Mouse (Mus musculus): ENCODE data around the gene Mapt. TPM values are rescaled to one million over a fixed set of nuclear protein-coding genes. Genes with fewer than 3 reads are reported as not detected.
"Not testable (repeated sequence)": the region's sequence is repeated elsewhere in the genome, so short reads cannot be mapped to it uniquely, and the experiment has no call there.

The Mapt gene
- polyA plus RNA-seq, 1 experiment: 8.0 TPM

- Histone ChIP-seq H3ac (ENCODE audit: control insufficient read depth, insufficient read length) (no peak overlapping the region), H3K79me2 (ENCODE audit: control insufficient read depth, insufficient read depth) (no peaks in the 10 kb centered on the region), H3K4me3 (no peak overlapping the region), H3K4me2 (ENCODE audit: low read depth) (no peak overlapping the region), H3K36me3 (ENCODE audit: control insufficient read depth, insufficient read depth) (no peaks in the 10 kb centered on the region), H3K27me3 (ENCODE audit: control insufficient read depth, insufficient read depth, insufficient read length) (no peaks in the 10 kb centered on the region)
- TF ChIP-seq E2F4 (IDR thresholded peaks at IDR 0.05; ENCODE audit: insufficient read depth) (no peak), TCF12 (IDR thresholded peaks at IDR 0.05; ENCODE audit: insufficient read depth, poor library complexity, severe bottlenecking) (no peak), POLR2A (IDR thresholded peaks at IDR 0.05; ENCODE audit: insufficient read length, low read depth) (no peak), REST (IDR thresholded peaks at IDR 0.05; ENCODE audit: insufficient read depth, insufficient read length) (no peak), CEBPB (IDR thresholded peaks at IDR 0.05; ENCODE audit: insufficient read depth, poor library complexity, severe bottlenecking) (no peak), SRF (IDR thresholded peaks at IDR 0.05; ENCODE audit: control insufficient read depth, insufficient read length, low read depth) (no peak), MYOG (IDR thresholded peaks at IDR 0.05; ENCODE audit: control insufficient read depth in 1 of 3, insufficient read depth in 1 of 3, insufficient read length in 2 of 3, low read depth in 2 of 3) (no peak), POLR2AphosphoS2 (IDR thresholded peaks at IDR 0.05; ENCODE audit: insufficient read length, low read depth) (no peak), MYOD1 (IDR thresholded peaks at IDR 0.05; ENCODE audit: control insufficient read depth in 1 of 3, insufficient read length in 2 of 3, low read depth in 2 of 3) (no peak), MAX (IDR thresholded peaks at IDR 0.05; ENCODE audit: low read depth) (no peak), USF1 (IDR thresholded peaks at IDR 0.05; ENCODE audit: low read depth) (no peak), TCF3 (IDR thresholded peaks at IDR 0.05; ENCODE audit: insufficient read length, low read depth) (no peak)
Observed at GRCm38 (mm10) chr11:104235881-104236280, 4.7 kb downstream of the Mapt start.

- Histone ChIP-seq H3K36me3 (ENCODE audit: control insufficient read depth, insufficient read depth) (no peaks in the 10 kb centered on the region), H3K27me3 (ENCODE audit: control insufficient read depth, insufficient read depth, insufficient read length) (no peaks in the 10 kb centered on the region), H3K4me2 (ENCODE audit: low read depth) (no peak overlapping the region), H3ac (ENCODE audit: control insufficient read depth, insufficient read length) (no peak overlapping the region), H3K79me2 (ENCODE audit: control insufficient read depth, insufficient read depth) (no peaks in the 10 kb centered on the region), H3K4me3 (no peak overlapping the region)
- TF ChIP-seq MYOG (IDR thresholded peaks at IDR 0.05; ENCODE audit: control insufficient read depth in 1 of 3, insufficient read depth in 1 of 3, insufficient read length in 2 of 3, low read depth in 2 of 3) (peak in 1 of 3 experiments; percentile 23), POLR2A (IDR thresholded peaks at IDR 0.05; ENCODE audit: insufficient read length, low read depth) (no peak), MYOD1 (IDR thresholded peaks at IDR 0.05; ENCODE audit: control insufficient read depth in 1 of 3, insufficient read length in 2 of 3, low read depth in 2 of 3) (peak in 1 of 3 experiments; percentile 13)
Observed at GRCm38 (mm10) chr11:104237226-104237625, 6.0 kb downstream of the Mapt start.

- H3K4me3 ChIP-seq: no peak overlapping the region
- TF ChIP-seq TCF3 (IDR thresholded peaks at IDR 0.05; ENCODE audit: insufficient read length, low read depth) (no peak), CEBPB (IDR thresholded peaks at IDR 0.05; ENCODE audit: insufficient read depth, poor library complexity, severe bottlenecking) (no peak), POLR2A (IDR thresholded peaks at IDR 0.05; ENCODE audit: insufficient read length, low read depth) (no peak), USF1 (IDR thresholded peaks at IDR 0.05; ENCODE audit: low read depth) (no peak), SRF (IDR thresholded peaks at IDR 0.05; ENCODE audit: control insufficient read depth, insufficient read length, low read depth) (no peak), MYOD1 (IDR thresholded peaks at IDR 0.05; ENCODE audit: control insufficient read depth in 1 of 3, insufficient read length in 2 of 3, low read depth in 2 of 3) (no peak), TCF12 (IDR thresholded peaks at IDR 0.05; ENCODE audit: insufficient read depth, poor library complexity, severe bottlenecking) (no peak), REST (IDR thresholded peaks at IDR 0.05; ENCODE audit: insufficient read depth, insufficient read length) (no peak)
- no peak overlapping the region for H3K4me2 ChIP-seq (ENCODE audit: low read depth)
- no peak overlapping the region for H3ac ChIP-seq (ENCODE audit: control insufficient read depth, insufficient read length)
- no peaks in the 10 kb centered on the region for H3K36me3 ChIP-seq (ENCODE audit: control insufficient read depth, insufficient read depth)
- H3K79me2 ChIP-seq (ENCODE audit: control insufficient read depth, insufficient read depth): no peaks in the 10 kb centered on the region
- H3K27me3 ChIP-seq (ENCODE audit: control insufficient read depth, insufficient read depth, insufficient read length): no peaks in the 10 kb centered on the region
Observed at GRCm38 (mm10) chr11:104237958-104238747, 7.0 kb downstream of the Mapt start.

GRCm38 (mm10) chr11:104245478-104245877 is 14.3 kb downstream of the Mapt start:
- not testable (repeated sequence) for H3ac ChIP-seq (ENCODE audit: control insufficient read depth, insufficient read length); H3K27me3 ChIP-seq (ENCODE audit: control insufficient read depth, insufficient read depth, insufficient read length); H3K79me2 ChIP-seq (ENCODE audit: control insufficient read depth, insufficient read depth); H3K36me3 ChIP-seq (ENCODE audit: control insufficient read depth, insufficient read depth); H3K4me3 ChIP-seq; H3K4me2 ChIP-seq (ENCODE audit: low read depth)

- Histone ChIP-seq H3K4me2 (ENCODE audit: low read depth) (peak overlapping the region; percentile 73), H3K36me3 (ENCODE audit: control insufficient read depth, insufficient read depth) (no peaks in the 10 kb centered on the region)
Observed at GRCm38 (mm10) chr11:104246171-104246694, 15.0 kb downstream of the Mapt start.

More at GRCm38 (mm10) chr11:104246171-104246694, 15.0 kb downstream of the Mapt start:
- TF ChIP-seq POLR2AphosphoS2 (IDR thresholded peaks at IDR 0.05; ENCODE audit: insufficient read length, low read depth) (no peak), MYOD1 (IDR thresholded peaks at IDR 0.05; ENCODE audit: control insufficient read depth in 1 of 3, insufficient read length in 2 of 3, low read depth in 2 of 3) (no peak), MYOG (IDR thresholded peaks at IDR 0.05; ENCODE audit: control insufficient read depth in 1 of 3, insufficient read depth in 1 of 3, insufficient read length in 2 of 3, low read depth in 2 of 3) (no peak), E2F4 (IDR thresholded peaks at IDR 0.05; ENCODE audit: insufficient read depth) (no peak), POLR2A (IDR thresholded peaks at IDR 0.05; ENCODE audit: insufficient read length, low read depth) (no peak), MAX (IDR thresholded peaks at IDR 0.05; ENCODE audit: low read depth) (no peak), REST (IDR thresholded peaks at IDR 0.05; ENCODE audit: insufficient read depth, insufficient read length) (no peak), SRF (IDR thresholded peaks at IDR 0.05; ENCODE audit: control insufficient read depth, insufficient read length, low read depth) (no peak), USF1 (IDR thresholded peaks at IDR 0.05; ENCODE audit: low read depth) (no peak), CEBPB (IDR thresholded peaks at IDR 0.05; ENCODE audit: insufficient read depth, poor library complexity, severe bottlenecking) (no peak)
- H3K4me3 ChIP-seq: no peak overlapping the region
- no peaks in the 10 kb centered on the region for H3K79me2 ChIP-seq (ENCODE audit: control insufficient read depth, insufficient read depth)
- H3ac ChIP-seq (ENCODE audit: control insufficient read depth, insufficient read length): no peak overlapping the region
- no peaks in the 10 kb centered on the region for H3K27me3 ChIP-seq (ENCODE audit: control insufficient read depth, insufficient read depth, insufficient read length)
